Mouse (Mus musculus) megakaryocyte progenitor cell, adult 5-6 weeks (primary cell): ENCODE measurements around the gene Mpzl3. TPM values are rescaled to one million over a fixed set of nuclear protein-coding genes. Genes with fewer than 3 reads are reported as not detected.

ENCODE experiments used
- total RNA-seq, 2 experiments: library from RNA; stranded (forward) in 1 of 2; stranded (reverse) in 1 of 2; fragments of 157-497, 149-512 nt in 1 of 2; fragments of 200-1000 nt in 1 of 2; gene quantifications; 2 replicates each; pipeline versions ENCODE4 v1.2.3 to v1.2.4; 2015 to 2017

Mpzl3 gene
- total RNA-seq, 2 experiments from 2014 or later, result 0.35 to 0.58 TPM

Other genes starting within 250 kb of the Mpzl3 start
- 49.6 and 61.0 TPM in 2 replicates for gene Kmt2a, start 173.9 kb upstream of the Mpzl3 start, total RNA-seq (2015)
- gene Kmt2a, start 173.9 kb upstream of the Mpzl3 start, total RNA-seq (2017), result 7.0 and 11.3 TPM in 2 replicates
- 457 and 602 TPM in 2 replicates for gene Atp5l, start 134.4 kb upstream of the Mpzl3 start, total RNA-seq (2015)
- 109 and 166 TPM in 2 replicates for gene Atp5l, start 134.4 kb upstream of the Mpzl3 start, total RNA-seq (2017)
- gene Ube4a, start 89.6 kb upstream of the Mpzl3 start, total RNA-seq (2015), result 45.7 and 48.1 TPM in 2 replicates
- 32.4 and 44.6 TPM in 2 replicates for gene Ube4a, start 89.6 kb upstream of the Mpzl3 start, total RNA-seq (2017)
- not detected in 2 replicates for gene Cd3g, start 74.8 kb upstream of the Mpzl3 start, total RNA-seq (2015)
- 0.30 and 3.1 TPM in 2 replicates for gene Cd3g, start 74.8 kb upstream of the Mpzl3 start, total RNA-seq (2017)
- gene Cd3d, start 73.4 kb upstream of the Mpzl3 start, total RNA-seq (2015), result 0.12 and 0.44 TPM in 2 replicates
- 0.17 and 0.33 TPM in 2 replicates for gene Cd3d, start 73.4 kb upstream of the Mpzl3 start, total RNA-seq (2017)
- gene Cd3e, start 45.6 kb upstream of the Mpzl3 start, total RNA-seq (2015), result not detected in 2 replicates
- gene Cd3e, start 45.6 kb upstream of the Mpzl3 start, total RNA-seq (2017), result not detected in 2 replicates
- not detected in 2 replicates for gene Mpzl2, start 15.4 kb upstream of the Mpzl3 start, total RNA-seq (2015)
- not detected in 2 replicates for gene Mpzl2, start 15.4 kb upstream of the Mpzl3 start, total RNA-seq (2017)
- gene Jaml, start 24.0 kb downstream of the Mpzl3 start, total RNA-seq (2015), result 0.89 and 2.0 TPM in 2 replicates
- gene Jaml, start 24.0 kb downstream of the Mpzl3 start, total RNA-seq (2017), result 3.4 and 4.6 TPM in 2 replicates
- gene Scn2b, start 62.6 kb downstream of the Mpzl3 start, total RNA-seq (2015), result not detected in 2 replicates
- not detected in 2 replicates for gene Scn2b, start 62.6 kb downstream of the Mpzl3 start, total RNA-seq (2017)
- not detected in 2 replicates for gene Scn4b, start 83.2 kb downstream of the Mpzl3 start, total RNA-seq (2015)
- not detected in 2 replicates for gene Scn4b, start 83.2 kb downstream of the Mpzl3 start, total RNA-seq (2017)
- not detected in 2 replicates for gene BC049352, start 126.8 kb downstream of the Mpzl3 start, total RNA-seq (2015)
- gene BC049352, start 126.8 kb downstream of the Mpzl3 start, total RNA-seq (2017), result not detected in 2 replicates
- gene Tmprss4, start 148.9 kb downstream of the Mpzl3 start, total RNA-seq (2015), result 0.05 TPM in 1 of 2 replicates, not detected in the other
- gene Tmprss4, start 148.9 kb downstream of the Mpzl3 start, total RNA-seq (2017), result 0.41 TPM in 1 of 2 replicates, not detected in the other
- gene Il10ra, start 214.0 kb downstream of the Mpzl3 start, total RNA-seq (2015), result 2.9 and 3.9 TPM in 2 replicates
- gene Il10ra, start 214.0 kb downstream of the Mpzl3 start, total RNA-seq (2017), result 8.1 and 9.2 TPM in 2 replicates